Mouse (Mus musculus) cortical plate, adult 2 months (tissue): ENCODE results near the gene Gng4. TPM values are rescaled to one million over a fixed set of nuclear protein-coding genes. Genes with fewer than 3 reads are reported as not detected.

ENCODE experiments used
- H3K27ac ChIP-seq: fragments of 200-500 bp; 2 replicates; pipeline ENCODE4 v1.5.1; 2012; ENCODE audit warnings: low read length, control low read depth, inconsistent platforms; ENCODE audit not compliant: insufficient read depth
- H3K4me1 ChIP-seq: fragments of 200-500 bp; 2 replicates; pipeline ENCODE4 v1.6.1; 2011; ENCODE audit warnings: low read length; ENCODE audit not compliant: control insufficient read depth, insufficient read depth
- H3K4me3 ChIP-seq: fragments of 200-500 bp; 2 replicates; pipeline ENCODE4 v1.5.1; 2011; ENCODE audit warnings: mild to moderate bottlenecking, low read length, control low read depth; ENCODE audit not compliant: insufficient read depth
- CTCF ChIP-seq: fragments of 200-500 bp; IDR thresholded peaks from 2 replicates; pipeline ENCODE4 v1.5.1; 2011; ENCODE audit warnings: mild to moderate bottlenecking, control low read depth, low read length; ENCODE audit not compliant: insufficient read depth; ENCODE audit errors: extremely low read depth
- POLR2A ChIP-seq: fragments of 200-500 bp; IDR thresholded peaks from 2 replicates; pipeline ENCODE4 v1.6.1; 2011; ENCODE audit warnings: mild to moderate bottlenecking, low read length, control low read depth; ENCODE audit not compliant: insufficient read depth; ENCODE audit errors: extremely low read depth
- polyA plus RNA-seq: library from polyadenylated mRNA; depleted of rRNA; stranded (reverse); fragments of >200 nt; gene quantifications from 2 replicates; pipeline ENCODE4 v1.2.3, GENCODE M21; 2012

Gene Gng4
- polyA plus RNA-seq, 1 experiment = 38.8 TPM

- H3K4me1 ChIP-seq = no peaks in the 10 kb centered on the region
- H3K27ac ChIP-seq = no peak overlapping the region
- TF ChIP-seq POLR2A (no peak), CTCF (no peak)
- no peak overlapping the region for H3K4me3 ChIP-seq
Observed at GRCm38 (mm10) chr13:13808337-13809132, 24.7 kb downstream of the Gng4 start.

- TF ChIP-seq POLR2A (no peak), CTCF (no peak)
- Histone ChIP-seq H3K4me1 (no peaks in the 10 kb centered on the region), H3K27ac (no peak overlapping the region), H3K4me3 (no peak overlapping the region)
Observed at GRCm38 (mm10) chr13:13810885-13811284, 27.0 kb downstream of the Gng4 start.

- no peaks in the 10 kb centered on the region for H3K4me1 ChIP-seq
- H3K4me3 ChIP-seq = no peak overlapping the region
- H3K27ac ChIP-seq = no peak overlapping the region
- no peak for TF ChIP-seq POLR2A
- TF ChIP-seq CTCF = no peak
Observed at GRCm38 (mm10) chr13:13818696-13819095, 34.8 kb downstream of the Gng4 start.

- no peak overlapping the region for H3K27ac ChIP-seq
- H3K4me1 ChIP-seq = no peaks in the 10 kb centered on the region
- TF ChIP-seq CTCF (no peak), POLR2A (no peak)
- no peak overlapping the region for H3K4me3 ChIP-seq
Observed at GRCm38 (mm10) chr13:13820234-13821123, 36.6 kb downstream of the Gng4 start.

- H3K27ac ChIP-seq = no peak overlapping the region
- TF ChIP-seq CTCF (no peak), POLR2A (no peak)
- no peaks in the 10 kb centered on the region for H3K4me1 ChIP-seq
- H3K4me3 ChIP-seq = no peak overlapping the region
Observed at GRCm38 (mm10) chr13:13824946-13825345, 41.1 kb downstream of the Gng4 start.

GRCm38 (mm10) chr13:13826533-13826932 lies 42.7 kb downstream of the Gng4 start:
- H3K27ac ChIP-seq = no peak overlapping the region
- TF ChIP-seq CTCF (no peak), POLR2A (no peak)

GRCm38 (mm10) chr13:13828125-13828524 lies 44.3 kb downstream of the Gng4 start:
- no peak overlapping the region for H3K27ac ChIP-seq
- H3K4me1 ChIP-seq = no peaks in the 10 kb centered on the region
- no peak overlapping the region for H3K4me3 ChIP-seq
- no peak for TF ChIP-seq CTCF
- no peak for TF ChIP-seq POLR2A

More at GRCm38 (mm10) chr13:13826533-13826932, 42.7 kb downstream of the Gng4 start:
- Histone ChIP-seq H3K4me3 (no peak overlapping the region), H3K4me1 (no peaks in the 10 kb centered on the region)

GRCm38 (mm10) chr13:13830469-13831074 lies 46.7 kb downstream of the Gng4 start:
- Histone ChIP-seq H3K4me3 (no peak overlapping the region), H3K27ac (no peak overlapping the region), H3K4me1 (no peaks in the 10 kb centered on the region)
- no peak for TF ChIP-seq POLR2A
- TF ChIP-seq CTCF = no peak

- Histone ChIP-seq H3K4me3 (no peak overlapping the region), H3K27ac (no peak overlapping the region), H3K4me1 (no peaks in the 10 kb centered on the region)
- TF ChIP-seq POLR2A (no peak), CTCF (0 out of 2 replicates have a peak, but pooled peaks have one; percentile 7)
Observed at GRCm38 (mm10) chr13:13835180-13835579, 51.3 kb downstream of the Gng4 start.
